Mouse (Mus musculus) heart, postnatal 10 days (tissue): ENCODE measurements around the gene Gm28043. TPM values are rescaled to one million over a fixed set of nuclear protein-coding genes. Genes with fewer than 3 reads are reported as not detected.
A peak's percentile ranks its signal among the peaks of the same experiment; 100 is the strongest.
"Not testable (repeated sequence)": the region's sequence is repeated elsewhere in the genome, so short reads cannot be mapped to it uniquely, and the experiment has no call there.

Experiments
- DNase-seq, 2 experiments: peaks; one replicate each; pipeline ENCODE4 v3.0.0; 2021
- intact Hi-C: fragments of 180-260 bp; cut with DNase I; formaldehyde crosslinking; loops from one replicate; pipeline ENCODE4 v1.15.1; 2025
- total RNA-seq, 2 experiments: library from RNA; stranded (reverse); gene quantifications; 2 replicates each; pipeline ENCODE4 v1.2.3; 2021

Gene Gm28043
- total RNA-seq: 1 to 10 TPM; 1.4 to 2.0 TPM

DNA sequence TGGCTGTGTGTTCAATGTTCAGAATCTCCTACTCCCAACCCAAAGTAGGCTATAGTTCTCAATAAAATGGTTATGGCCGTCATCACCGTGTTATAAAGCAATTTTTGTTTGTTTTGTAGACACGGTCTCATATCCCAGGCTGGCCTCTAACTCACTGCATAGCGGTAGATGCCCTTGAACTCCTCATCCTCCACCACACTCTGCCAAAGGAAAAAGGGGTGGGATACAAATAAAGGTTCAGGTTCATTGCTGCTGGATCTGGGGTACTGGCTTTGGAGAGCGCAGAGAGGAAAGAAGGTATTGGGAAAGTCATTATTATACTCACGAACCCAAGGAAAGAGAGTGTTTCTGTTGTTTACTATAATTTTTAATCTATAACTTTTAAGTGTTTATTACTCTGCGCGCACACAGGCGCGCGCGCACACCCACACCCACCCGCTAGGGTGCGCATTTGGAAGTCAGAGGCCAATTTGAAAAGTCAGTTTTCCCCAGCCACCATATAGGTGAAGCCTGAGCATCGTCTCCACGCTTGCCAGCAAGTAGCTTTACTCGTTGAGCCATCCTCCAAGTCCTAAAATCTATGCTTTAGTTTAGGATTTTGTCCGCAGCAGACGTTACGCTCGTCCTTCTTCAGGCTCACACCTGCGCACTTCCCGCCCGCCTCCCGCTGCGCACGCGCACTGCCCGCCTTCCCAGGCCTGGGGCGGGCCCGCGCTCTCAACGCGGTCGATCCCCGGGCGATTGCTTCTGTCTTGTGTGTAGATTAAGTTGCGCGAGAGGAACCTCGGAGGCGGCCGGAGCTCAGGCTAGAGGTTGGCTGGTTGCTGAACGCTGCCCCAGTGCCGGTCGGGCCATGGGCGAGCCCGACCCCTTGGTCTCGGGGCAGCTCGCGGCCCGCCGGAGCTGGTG lies at the start of gene Gm28043, which contains the start of gene Rnf8:
Gene Gm28043, plus strand, starts transcription at position 762 of the 909 bp plus-strand sequence.
Gene Rnf8, plus strand, starts transcription at position 676 of the 909 bp plus-strand sequence.
- DNase-seq: peak; percentile 95 to 96
- intact Hi-C loops: loop anchor here (2.0 kb wide), 1 partner anchor 46 kb away; the partner anchor contains the start of gene Cmtr1

DNA sequence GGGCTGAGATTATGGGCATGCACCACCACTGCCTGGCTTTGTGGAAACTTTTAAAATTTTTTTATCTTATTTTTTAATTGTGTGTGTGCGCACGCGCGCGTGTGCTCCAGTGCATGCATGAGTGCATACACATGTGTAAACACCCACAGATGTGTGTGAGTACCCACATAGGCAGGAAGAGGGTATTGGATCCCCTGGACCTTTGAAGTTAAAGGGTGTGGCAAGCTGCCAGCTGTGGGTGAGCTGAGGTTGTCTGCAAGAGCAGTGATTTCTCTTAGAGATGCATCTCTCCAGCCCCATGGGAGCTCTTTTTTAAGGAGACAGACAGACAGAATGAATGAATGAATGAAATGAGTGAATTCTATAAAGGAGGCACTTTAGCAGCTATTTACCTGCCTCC lies 49.2 kb upstream of the Gm28043 start:
- intact Hi-C loops: no loop called here
- no peak for DNase-seq

DNA sequence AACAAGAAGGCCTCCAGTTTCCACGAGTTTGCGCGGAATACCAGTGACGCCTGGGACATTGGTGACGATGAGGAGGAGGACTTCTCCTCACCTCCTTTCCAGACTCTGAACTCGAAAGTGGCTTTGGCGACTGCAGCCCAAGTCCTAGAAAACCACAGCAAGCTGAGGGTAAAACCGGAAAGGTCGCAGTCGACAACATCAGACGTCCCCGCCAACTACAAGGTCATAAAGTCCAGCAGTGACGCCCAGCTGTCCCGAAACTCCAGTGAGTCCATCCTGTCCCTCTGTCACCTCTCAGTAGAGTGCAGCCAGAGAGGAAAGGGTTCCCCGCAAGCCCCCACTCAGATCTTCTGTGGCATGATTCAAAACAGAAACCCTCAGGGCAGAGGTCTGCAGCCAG lies 46.2 kb upstream of the Gm28043 start:
- intact Hi-C loops: no loop called here
- DNase-seq: no peak

DNA sequence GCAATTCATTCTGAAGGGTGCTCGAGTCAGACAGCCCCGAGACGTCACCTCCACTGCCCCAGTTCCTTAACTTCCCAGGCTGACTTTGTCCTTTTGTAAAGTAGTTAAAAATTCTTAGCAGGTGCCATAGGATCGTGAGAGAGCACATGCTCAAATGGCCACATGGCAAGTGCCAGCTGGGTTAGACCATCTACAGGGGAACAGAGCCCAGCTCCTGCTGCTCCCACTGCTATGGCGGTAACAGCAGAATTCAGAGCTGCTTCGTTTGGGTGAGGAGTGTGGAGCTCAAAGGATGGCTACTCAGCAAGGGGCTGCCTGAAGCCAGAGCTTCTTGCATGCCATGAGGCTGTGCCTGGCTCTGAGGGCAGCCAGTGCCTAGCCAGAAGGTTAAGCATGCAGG lies 44.8 kb upstream of the Gm28043 start:
- intact Hi-C loops: no loop called here
- no peak for DNase-seq

DNA sequence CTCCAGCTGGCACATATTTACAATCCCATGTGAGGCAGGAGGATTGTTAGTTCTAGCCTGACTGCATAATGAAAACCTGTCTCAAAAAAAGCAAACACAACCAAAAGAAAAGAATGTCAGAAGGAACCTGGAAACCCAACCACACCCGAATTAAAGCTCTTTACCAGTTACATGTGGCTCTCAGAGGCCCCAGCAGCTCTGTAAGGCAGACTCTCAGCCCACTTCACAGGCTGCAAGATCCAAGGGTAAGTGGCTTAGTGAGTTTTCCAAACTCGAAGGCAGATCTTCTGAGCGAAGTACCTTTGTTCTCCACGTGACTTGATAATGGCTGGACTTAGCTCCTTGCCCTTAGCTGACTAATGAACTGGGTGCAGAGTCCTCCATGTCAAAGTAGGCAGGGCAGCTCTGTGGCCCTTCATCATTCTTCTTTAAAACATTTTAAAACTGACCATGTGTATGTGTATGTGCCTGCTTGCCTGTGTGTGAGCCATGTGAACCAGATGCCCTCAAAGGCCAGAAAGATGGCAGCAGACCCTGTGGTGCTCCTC lies 35.0 kb upstream of the Gm28043 start:
- DNase-seq: no peak
- intact Hi-C loops: no loop called here

DNA sequence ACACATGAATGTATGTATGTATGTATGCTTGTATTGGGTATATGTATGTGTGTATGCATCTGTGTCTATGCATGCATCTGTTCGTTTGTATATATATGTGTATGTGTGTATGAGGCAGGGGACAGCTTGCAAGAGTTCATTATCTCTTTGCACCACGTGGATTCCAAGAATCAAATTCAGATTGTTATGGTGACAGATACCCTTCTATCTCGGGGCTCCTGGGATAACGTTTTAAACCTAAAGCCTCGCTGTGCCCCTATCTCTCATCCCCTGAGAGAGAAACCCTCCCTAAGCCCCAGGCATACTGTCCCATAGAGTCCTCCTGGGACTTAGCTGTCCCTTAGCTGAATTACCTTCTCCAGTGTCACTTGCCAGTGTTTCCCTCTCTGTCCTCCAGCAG lies 31.1 kb upstream of the Gm28043 start:
- intact Hi-C loops: no loop called here
- no peak for DNase-seq

DNA sequence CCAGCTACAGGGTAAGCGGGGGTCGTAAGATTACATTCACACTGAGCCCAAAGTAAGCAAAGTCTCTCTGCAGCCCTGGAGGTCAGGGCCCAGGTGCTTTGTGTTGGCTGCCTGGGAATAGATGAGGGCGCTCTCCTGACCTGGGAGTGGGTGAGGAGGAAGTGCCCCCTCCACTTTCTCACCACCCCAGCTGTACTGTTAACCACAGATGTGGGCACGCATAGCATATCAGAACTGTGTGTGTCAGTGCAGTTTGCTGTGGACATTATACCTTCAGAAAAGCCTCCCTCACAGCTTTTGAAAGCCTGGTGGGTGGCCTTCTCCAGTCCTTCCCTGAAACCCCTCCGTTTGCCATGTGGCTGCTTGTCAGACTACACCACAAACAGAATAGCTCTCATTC lies 30.4 kb upstream of the Gm28043 start:
- intact Hi-C loops: no loop called here
- no peak for DNase-seq

DNA sequence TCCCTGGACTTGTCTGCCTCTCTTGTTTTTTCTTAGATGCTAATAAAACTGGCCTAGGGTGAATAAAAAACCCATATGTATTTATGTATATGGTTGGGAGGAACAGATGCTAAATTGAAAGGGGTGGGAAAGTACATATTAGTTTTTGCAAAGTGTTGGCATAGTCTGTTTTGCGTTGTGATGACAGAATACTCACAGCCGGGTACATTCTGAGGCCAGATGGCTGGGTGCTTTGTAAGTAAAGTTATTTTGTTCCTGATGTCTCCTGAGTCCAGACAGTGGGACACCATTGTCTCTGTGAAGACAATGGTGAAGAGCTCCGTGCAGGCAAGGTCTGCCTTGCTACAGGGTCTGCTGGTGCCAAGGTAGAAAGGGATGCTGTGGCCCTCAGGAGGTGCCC lies 29.9 kb upstream of the Gm28043 start:
- DNase-seq: no peak
- intact Hi-C loops: no loop called here

DNA sequence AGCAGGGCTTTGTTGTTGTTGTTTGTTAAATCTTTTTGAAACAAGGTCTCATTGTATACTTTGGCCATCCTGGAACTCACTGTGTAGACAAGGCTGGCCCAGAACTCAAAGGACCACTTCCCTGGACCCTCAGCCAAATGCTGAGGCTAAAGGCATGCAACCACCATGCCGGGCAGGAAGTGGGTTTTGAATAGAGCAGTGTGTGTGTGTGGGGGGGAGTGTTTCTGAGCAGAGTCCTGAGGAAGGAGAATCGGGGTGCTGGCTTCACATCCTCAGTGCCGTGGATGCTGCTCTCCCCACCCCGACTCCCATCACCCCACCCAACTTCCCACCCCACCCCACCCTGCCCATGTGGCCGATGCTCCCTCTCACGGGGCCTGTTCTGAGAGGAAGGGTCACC lies 29.2 kb upstream of the Gm28043 start:
- intact Hi-C loops: no loop called here
- DNase-seq: no peak

DNA sequence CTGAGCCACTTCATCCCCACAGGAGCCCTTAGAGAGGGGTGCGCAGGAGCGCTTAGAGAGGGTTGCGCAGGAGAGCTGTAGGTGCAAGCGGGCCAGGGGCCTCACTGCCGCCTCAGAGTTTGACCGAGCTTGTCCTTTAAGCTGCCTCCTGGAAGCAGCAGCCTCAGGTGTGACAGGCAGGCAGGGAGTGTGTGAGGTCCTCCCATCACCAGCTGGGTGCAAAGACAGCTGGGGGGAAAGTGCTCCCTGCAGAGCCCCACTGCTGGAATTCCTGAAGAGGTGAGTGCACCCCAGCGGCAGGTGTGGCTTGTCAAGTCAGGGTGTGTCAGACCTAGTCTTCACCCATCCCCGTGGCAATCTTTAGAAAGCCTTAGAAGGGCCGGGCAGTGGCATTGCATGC lies 27.8 kb upstream of the Gm28043 start:
- no peak for DNase-seq
- intact Hi-C loops: no loop called here

DNA sequence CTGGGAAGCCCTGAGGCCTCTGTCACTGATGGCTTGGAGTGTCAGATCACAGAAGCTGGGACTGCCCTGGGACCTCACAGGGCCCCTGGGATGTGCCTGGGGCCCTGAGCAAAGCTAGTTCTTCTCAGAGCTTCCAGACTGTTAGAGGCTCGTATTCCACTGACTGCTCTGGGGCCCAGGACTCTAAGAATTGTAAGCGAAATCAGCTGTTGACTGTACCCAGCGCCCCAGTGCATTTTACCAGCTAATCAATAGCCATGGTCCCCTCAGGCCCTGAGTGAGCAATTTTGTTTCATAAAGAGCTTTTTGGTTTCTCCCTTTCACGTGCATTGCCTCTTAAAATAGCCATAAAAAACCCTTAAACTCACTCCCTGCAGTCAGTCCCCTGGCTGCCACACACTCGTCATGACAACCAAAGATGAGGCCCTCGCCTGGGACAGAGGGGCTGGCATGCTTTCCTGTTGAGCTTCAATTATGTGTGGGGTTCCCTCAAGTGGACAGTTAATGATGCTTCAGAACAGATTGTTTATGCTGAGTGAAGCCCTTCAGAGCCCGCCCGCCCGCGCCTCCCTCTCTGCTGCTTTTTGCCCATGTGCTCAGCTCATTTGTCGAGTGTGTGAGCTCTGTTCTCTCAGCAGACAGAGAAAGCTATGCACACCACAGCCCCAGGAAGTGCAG lies 25.3 kb upstream of the Gm28043 start:
- intact Hi-C loops: no loop called here
- no peak for DNase-seq

DNA sequence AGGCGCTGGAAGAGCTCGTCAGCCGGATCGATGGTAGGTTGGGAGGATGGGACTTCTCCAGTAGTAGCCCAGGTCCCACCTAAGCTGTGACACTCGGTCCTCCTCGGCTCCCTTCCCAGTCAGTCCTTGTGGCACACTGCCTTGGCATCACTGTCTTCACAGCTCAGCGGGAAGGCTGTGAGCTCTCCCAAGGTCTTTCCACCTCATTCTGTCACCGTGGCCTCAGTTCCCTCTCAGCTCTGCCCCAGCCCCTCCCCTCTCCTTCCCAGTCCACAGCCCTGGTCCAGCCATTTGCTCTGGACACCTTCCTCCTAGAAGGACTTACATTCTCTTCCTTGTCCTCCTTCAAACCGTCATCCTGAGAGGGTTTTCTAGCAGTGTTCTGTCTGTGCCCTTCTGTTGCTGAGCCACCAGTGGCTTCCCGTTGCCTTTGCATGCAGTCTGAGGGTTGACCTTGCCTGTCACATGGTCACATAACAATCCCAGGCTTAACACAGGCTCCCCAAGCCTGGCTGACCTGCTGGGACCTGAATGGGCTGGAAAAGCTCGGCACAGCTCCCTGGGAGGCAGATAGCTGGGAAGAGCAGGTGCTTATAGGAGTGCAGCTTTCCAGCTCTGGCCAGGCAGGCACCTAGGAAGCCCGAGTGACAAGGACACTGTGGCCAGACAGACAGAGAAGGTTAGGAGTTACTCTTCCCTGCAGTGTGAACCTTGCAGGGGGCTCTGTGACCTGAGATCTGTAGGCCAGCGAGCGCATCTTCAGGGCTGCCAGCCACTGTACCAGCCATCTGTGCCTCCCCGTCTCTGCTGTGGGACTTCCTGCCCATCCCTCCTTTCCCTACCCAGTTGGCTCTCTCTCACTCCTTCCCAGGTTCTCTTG lies 18.5 kb upstream of the Gm28043 start:
- DNase-seq: peak; percentile 23 to 42
- intact Hi-C loops: no loop called here

DNA sequence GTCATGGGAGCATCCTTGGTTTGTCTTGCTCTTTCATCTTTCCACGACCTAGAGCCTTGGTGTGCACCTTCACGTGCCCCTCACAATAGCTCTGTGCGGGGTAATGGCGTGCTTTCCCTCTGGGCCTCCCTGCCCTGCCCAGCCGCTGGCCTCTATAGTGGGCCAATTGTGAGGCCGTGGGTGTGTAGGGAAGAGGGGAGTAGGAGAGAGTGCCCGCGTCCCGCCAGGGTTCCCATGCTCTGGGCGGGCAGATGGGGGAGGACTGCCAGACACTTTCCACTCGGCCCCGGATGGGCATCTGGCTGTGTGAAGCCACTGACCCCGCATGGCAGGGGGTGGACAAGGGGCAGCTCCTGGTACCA lies 17.9 kb upstream of the Gm28043 start:
- intact Hi-C loops: no loop called here
- DNase-seq: no peak

DNA sequence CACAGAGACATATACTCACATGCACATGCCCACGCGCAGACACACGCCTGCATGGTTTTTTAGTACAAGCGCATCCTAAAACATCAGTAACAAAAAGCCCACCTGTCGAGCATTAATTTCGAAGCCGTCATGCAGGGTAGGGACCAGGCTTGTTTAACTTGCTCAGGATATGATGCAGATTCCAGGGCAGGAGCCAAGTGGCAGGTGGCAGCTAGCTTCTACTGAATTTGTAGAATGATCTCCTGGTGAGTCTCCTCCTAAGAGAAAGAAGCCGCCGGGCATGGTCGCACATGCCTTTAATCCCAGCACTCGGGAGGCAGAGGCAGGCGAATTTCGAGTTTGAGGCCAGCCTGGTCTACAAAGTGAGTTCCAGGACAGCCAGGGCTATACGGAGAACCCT lies 15.6 kb upstream of the Gm28043 start:
- intact Hi-C loops: no loop called here
- DNase-seq: no peak

DNA sequence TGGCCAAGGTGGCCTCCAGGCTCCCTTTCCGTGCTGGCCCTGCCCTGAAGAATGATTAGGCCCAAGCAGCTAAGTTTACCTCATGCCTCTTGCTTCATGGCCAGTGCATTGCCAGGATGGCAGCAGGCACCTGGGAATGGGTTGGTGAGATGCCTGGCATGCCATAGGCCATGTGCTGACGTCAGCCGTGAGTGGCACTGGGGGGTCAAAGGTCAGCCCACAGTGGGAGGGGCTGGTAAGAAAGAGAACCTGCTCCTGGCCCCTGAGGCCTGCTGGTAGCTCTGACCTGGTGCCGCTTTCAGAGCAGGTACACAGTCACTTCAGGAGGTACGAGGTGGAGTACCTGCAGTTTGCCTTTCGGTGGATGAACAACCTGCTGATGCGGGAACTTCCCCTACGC lies 15.1 kb upstream of the Gm28043 start:
- DNase-seq: no peak
- intact Hi-C loops: no loop called here

DNA sequence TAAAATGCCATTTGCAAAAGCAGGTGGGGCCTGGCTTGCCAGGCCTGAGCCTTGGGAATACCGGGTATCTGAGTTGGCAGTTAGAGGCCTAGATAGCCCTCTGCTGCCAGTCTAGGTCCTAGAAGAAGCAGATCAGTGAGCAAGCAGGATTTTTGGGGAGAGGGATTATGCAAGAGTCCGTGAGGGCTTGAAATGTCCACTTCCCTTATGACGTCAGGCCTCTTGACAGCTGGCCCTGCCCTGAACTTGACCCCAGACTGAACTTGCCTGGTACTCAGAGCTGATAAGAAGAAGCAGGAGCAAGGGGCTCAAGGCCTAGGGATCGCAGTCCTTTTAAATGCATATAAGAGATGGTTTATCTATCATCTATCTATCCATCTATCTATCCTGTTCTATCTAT lies 13.3 kb upstream of the Gm28043 start:
- DNase-seq: peak; percentile 17 to 26
- intact Hi-C loops: loop anchor here (10.0 kb wide), 1 partner anchor 173 kb away; no protein-coding TSS in a partner anchor

DNA sequence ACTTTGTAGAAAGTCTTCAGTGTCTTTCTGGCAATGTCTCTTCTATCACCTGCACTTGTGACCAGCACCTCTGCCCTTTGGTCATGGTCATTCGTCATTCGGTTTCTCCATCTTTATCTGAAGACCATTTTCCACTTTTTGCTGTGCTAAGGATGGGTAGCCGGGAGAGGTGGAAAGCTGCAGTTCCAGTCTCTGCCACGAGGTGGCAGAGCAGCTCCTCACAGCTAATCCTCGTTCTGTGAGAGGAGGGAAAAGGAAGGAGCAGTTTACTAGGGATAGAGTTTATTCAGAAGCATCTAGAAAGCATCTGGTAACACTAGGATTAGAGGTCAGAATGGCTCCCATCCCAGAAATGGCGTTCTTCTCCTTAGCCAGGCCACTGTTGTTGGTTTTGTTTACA lies 11.4 kb upstream of the Gm28043 start:
- intact Hi-C loops: loop anchor here (1.0 to 10.0 kb wide), 2 partner anchors 172 to 280 kb away; no protein-coding TSS in a partner anchor
- peak; percentile 75 to 89 for DNase-seq

DNA sequence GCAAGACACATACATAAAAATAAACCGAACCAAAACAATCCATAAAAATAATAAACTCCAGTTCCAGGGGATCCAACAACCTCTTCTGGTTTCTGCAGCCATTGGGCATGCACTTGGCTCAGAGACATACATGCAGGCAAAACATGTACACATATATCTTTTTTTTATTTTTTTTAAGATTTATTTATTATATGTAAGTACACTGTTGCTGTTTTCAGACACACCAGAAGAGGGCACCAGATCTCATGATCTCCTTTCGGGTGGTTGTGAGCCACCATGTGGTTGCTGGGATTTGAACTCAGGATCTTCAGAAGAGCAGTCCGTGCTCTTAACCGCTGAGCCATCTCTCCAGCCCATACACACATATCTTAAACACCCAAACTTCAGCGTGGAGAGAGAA lies 1.2 kb upstream of the Gm28043 start:
- DNase-seq, intact Hi-C loops: not testable (repeated sequence)

DNA sequence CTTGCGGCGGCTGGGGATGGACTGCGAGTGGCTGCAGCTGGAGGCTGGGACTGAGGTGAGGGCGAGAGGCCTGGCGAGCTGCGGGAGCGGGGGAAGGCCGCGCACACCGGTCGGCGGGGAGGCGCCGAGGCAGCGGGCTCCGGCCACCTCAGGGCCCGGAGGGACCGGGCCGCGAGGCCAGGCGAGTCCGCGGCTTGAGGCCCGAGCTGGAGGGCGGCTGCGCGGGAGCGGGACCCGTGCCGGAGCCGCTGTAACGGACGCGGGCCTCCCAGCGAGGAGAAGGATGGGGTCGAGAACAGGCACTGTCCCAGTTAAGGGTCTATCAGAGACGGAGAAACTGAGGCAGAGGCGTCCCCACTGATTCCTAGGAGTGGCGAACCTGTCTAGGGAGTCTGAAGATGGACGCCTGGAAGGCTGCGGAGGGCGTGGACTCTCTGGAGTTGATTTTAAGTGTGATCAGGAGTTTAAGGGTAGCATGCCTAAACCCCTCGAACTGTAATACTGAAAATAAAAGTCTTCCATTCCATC lies 412 bp downstream of the Gm28043 start:
- intact Hi-C loops: loop anchor here (2.0 kb wide), 1 partner anchor 46 kb away; the partner anchor contains the start of gene Cmtr1
- no peak for DNase-seq

DNA sequence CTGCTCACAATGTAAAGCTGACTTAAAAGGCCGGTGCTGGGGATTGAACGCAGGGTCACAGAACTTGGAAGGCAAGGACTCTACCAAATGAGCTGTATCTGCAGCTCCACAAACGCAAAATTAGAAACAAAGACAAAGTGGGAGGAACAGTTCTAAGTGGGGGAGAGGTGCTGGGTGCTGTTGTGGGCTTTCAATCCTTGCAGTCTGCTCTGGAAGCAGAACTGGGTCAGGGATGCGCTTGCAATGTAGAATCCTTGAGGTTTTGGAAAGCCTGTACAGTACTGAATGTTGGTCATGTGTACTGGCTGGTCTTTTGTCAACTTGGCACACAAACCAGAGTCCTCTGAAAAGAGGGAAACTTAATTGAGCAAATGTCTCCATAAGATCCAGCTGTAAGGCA lies 940 bp downstream of the Gm28043 start:
- no peak for DNase-seq
- intact Hi-C loops: loop anchor here (2.0 kb wide), 1 partner anchor 45 kb away; the partner anchor contains the start of gene Cmtr1
